Mouse (Mus musculus) forebrain, embryonic 13.5 days (tissue): ENCODE results near the gene Gm10320. TPM values are rescaled to one million over a fixed set of nuclear protein-coding genes. Genes with fewer than 3 reads are reported as not detected.

Experiments
- ATAC-seq: fragments of 200-750 bp; cut with Nextera tagmentation; 2 replicates; pipeline ENCODE4 v1.8.0; 2017
- H3K27ac ChIP-seq: fragments of 300-500 bp; sonication (generic); 2 replicates; pipeline ENCODE4 v1.5.1; 2015; ENCODE audit warnings: inconsistent platforms, mild to moderate bottlenecking, moderate library complexity
- H3K27me3 ChIP-seq: fragments of 300-500 bp; sonication (generic); 2 replicates; pipeline ENCODE4 v1.6.1; 2015; ENCODE audit warnings: mild to moderate bottlenecking, inconsistent platforms
- H3K36me3 ChIP-seq: fragments of 300-500 bp; sonication (generic); 2 replicates; pipeline ENCODE4 v1.6.1; 2015; ENCODE audit warnings: mild to moderate bottlenecking, inconsistent platforms; ENCODE audit not compliant: poor library complexity, severe bottlenecking
- H3K4me1 ChIP-seq: fragments of 300-500 bp; sonication (generic); 2 replicates; pipeline ENCODE4 v1.6.1; 2015; ENCODE audit warnings: inconsistent platforms
- H3K4me2 ChIP-seq: fragments of 300-500 bp; sonication (generic); 2 replicates; pipeline ENCODE4 v1.6.1; 2015; ENCODE audit warnings: inconsistent platforms, mild to moderate bottlenecking, moderate library complexity
- H3K4me3 ChIP-seq: fragments of 300-500 bp; sonication (generic); 2 replicates; pipeline ENCODE4 v1.5.1; 2015; ENCODE audit warnings: mild to moderate bottlenecking, inconsistent platforms
- H3K9ac ChIP-seq: fragments of 300-500 bp; sonication (generic); 2 replicates; pipeline ENCODE4 v1.6.1; 2015; ENCODE audit warnings: mild to moderate bottlenecking, inconsistent platforms
- H3K9me3 ChIP-seq: fragments of 300-500 bp; sonication (generic); replicated peaks from 2 replicates; pipeline ENCODE4 v1.6.1; 2016; ENCODE audit warnings: inconsistent platforms
- WGBS: fragments of 180-500 bp; shearing (Covaris S2); methylation state at CpG from one replicate; pipeline ENCODE4 v1.1.7; 2015; 5-methylcytosine and 5-hydroxymethylcytosine counted together
- polyA plus RNA-seq: library from polyadenylated mRNA; unstranded; fragments of >200 nt; fragmentation: Nextera tagmentation; extraction: Ambion mirVana; gene quantifications from 2 replicates; pipeline ENCODE4 v1.2.1, GENCODE M21; 2015

The Gm10320 gene
- polyA plus RNA-seq, 1 experiment from 2014 or later = 2.6 TPM

GRCm38 (mm10) chr13:98518341-98518740, 26.5 kb upstream of the Gm10320 start:
- WGBS = 31% methylated on average over 11 of the region's 11 CpGs
- no peak overlapping the region for H3K4me3 ChIP-seq
- H3K4me1 ChIP-seq = no peaks in the 10 kb centered on the region
- H3K9me3 ChIP-seq = no peaks in the 10 kb centered on the region
- no peaks in the 10 kb centered on the region for H3K36me3 ChIP-seq
- peaks cover 38% of the 10 kb centered on the region for H3K27me3 ChIP-seq
- no peak overlapping the region for H3K9ac ChIP-seq
- no peak overlapping the region for H3K4me2 ChIP-seq
- no peak for ATAC-seq
- no peak overlapping the region for H3K27ac ChIP-seq

- no peak for ATAC-seq
- no peaks in the 10 kb centered on the region for H3K4me1 ChIP-seq
- no peaks in the 10 kb centered on the region for H3K36me3 ChIP-seq
- no peak overlapping the region for H3K4me2 ChIP-seq
- no peaks in the 10 kb centered on the region for H3K9me3 ChIP-seq
- H3K4me3 ChIP-seq = no peak overlapping the region
- whole genome bisulfite sequencing = 75% methylated on average over 5 of the region's 5 CpGs
- peaks cover 39% of the 10 kb centered on the region for H3K27me3 ChIP-seq
- no peak overlapping the region for H3K9ac ChIP-seq
- no peak overlapping the region for H3K27ac ChIP-seq
Observed at GRCm38 (mm10) chr13:98517666-98518065, 25.9 kb upstream of the Gm10320 start.

- Histone ChIP-seq H3K27ac (no peak overlapping the region), H3K4me3 (no peak overlapping the region), H3K4me2 (no peak overlapping the region), H3K9me3 (no peaks in the 10 kb centered on the region), H3K9ac (no peak overlapping the region), H3K36me3 (no peaks in the 10 kb centered on the region), H3K27me3 (peaks cover 37% of the 10 kb centered on the region), H3K4me1 (no peaks in the 10 kb centered on the region)
- 77% methylated on average over 4 of the region's 4 CpGs for WGBS
- ATAC-seq = no peak
Observed at GRCm38 (mm10) chr13:98516985-98517384, 25.2 kb upstream of the Gm10320 start.

- no peak overlapping the region for H3K4me3 ChIP-seq
- WGBS = 83% methylated on average over 4 of the region's 4 CpGs
- no peak overlapping the region for H3K4me2 ChIP-seq
- H3K9ac ChIP-seq = no peak overlapping the region
- no peak for ATAC-seq
- no peaks in the 10 kb centered on the region for H3K9me3 ChIP-seq
- H3K4me1 ChIP-seq = no peaks in the 10 kb centered on the region
- peaks cover 43% of the 10 kb centered on the region for H3K27me3 ChIP-seq
- H3K27ac ChIP-seq = no peak overlapping the region
- H3K36me3 ChIP-seq = no peaks in the 10 kb centered on the region
Observed at GRCm38 (mm10) chr13:98512066-98512465, 20.3 kb upstream of the Gm10320 start.

GRCm38 (mm10) chr13:98507656-98508055, 15.9 kb upstream of the Gm10320 start:
- H3K4me2 ChIP-seq = no peak overlapping the region
- peaks cover 16% of the 10 kb centered on the region for H3K4me1 ChIP-seq
- H3K9ac ChIP-seq = no peak overlapping the region
- no peak for ATAC-seq
- no peaks in the 10 kb centered on the region for H3K36me3 ChIP-seq
- 61% methylated on average over 2 of the region's 2 CpGs for WGBS
- no peaks in the 10 kb centered on the region for H3K9me3 ChIP-seq
- H3K4me3 ChIP-seq = no peak overlapping the region
- no peak overlapping the region for H3K27ac ChIP-seq
- H3K27me3 ChIP-seq = peaks cover 75% of the 10 kb centered on the region

- 30% methylated on average over 4 of the region's 4 CpGs for WGBS
- no peak overlapping the region for H3K9ac ChIP-seq
- H3K4me1 ChIP-seq = peaks cover 17% of the 10 kb centered on the region
- no peaks in the 10 kb centered on the region for H3K36me3 ChIP-seq
- H3K4me3 ChIP-seq = no peak overlapping the region
- H3K4me2 ChIP-seq = no peak overlapping the region
- H3K27me3 ChIP-seq = peaks cover 87% of the 10 kb centered on the region
- no peak for ATAC-seq
- no peak overlapping the region for H3K27ac ChIP-seq
- H3K9me3 ChIP-seq = no peaks in the 10 kb centered on the region
Observed at GRCm38 (mm10) chr13:98506496-98506895, 14.7 kb upstream of the Gm10320 start.

- no peaks in the 10 kb centered on the region for H3K9me3 ChIP-seq
- no peak overlapping the region for H3K4me2 ChIP-seq
- peaks cover 92% of the 10 kb centered on the region for H3K27me3 ChIP-seq
- H3K27ac ChIP-seq = no peak overlapping the region
- peaks cover 17% of the 10 kb centered on the region for H3K4me1 ChIP-seq
- 14% methylated on average over 6 of the region's 6 CpGs for WGBS
- H3K4me3 ChIP-seq = no peak overlapping the region
- no peaks in the 10 kb centered on the region for H3K36me3 ChIP-seq
- H3K9ac ChIP-seq = no peak overlapping the region
- ATAC-seq = no peak
Observed at GRCm38 (mm10) chr13:98505989-98506388, 14.2 kb upstream of the Gm10320 start.

GRCm38 (mm10) chr13:98505489-98505857, 13.7 kb upstream of the Gm10320 start:
- 6% methylated on average over 11 of the region's 11 CpGs for WGBS
- ATAC-seq = no peak
- H3K27me3 ChIP-seq = peaks cover 94% of the 10 kb centered on the region

GRCm38 (mm10) chr13:98504661-98505488, 13.1 kb upstream of the Gm10320 start:
- no peak overlapping the region for H3K9ac ChIP-seq
- H3K4me1 ChIP-seq = peaks cover 17% of the 10 kb centered on the region
- under 1% methylated on average over 37 of the region's 51 CpGs for WGBS
- peaks cover 94% of the 10 kb centered on the region for H3K27me3 ChIP-seq
- no peak overlapping the region for H3K27ac ChIP-seq
- peak overlapping the region; percentile 20 for H3K4me3 ChIP-seq
- peak; percentile 53 for ATAC-seq
- peak overlapping the region; percentile 49 for H3K4me2 ChIP-seq
- no peaks in the 10 kb centered on the region for H3K36me3 ChIP-seq
- no peaks in the 10 kb centered on the region for H3K9me3 ChIP-seq

More at GRCm38 (mm10) chr13:98505489-98505857, 13.7 kb upstream of the Gm10320 start:
- Histone ChIP-seq H3K9me3 (no peaks in the 10 kb centered on the region), H3K4me2 (no peak overlapping the region), H3K27ac (no peak overlapping the region), H3K9ac (no peak overlapping the region), H3K36me3 (no peaks in the 10 kb centered on the region), H3K4me3 (no peak overlapping the region), H3K4me1 (peaks cover 17% of the 10 kb centered on the region)

- Histone ChIP-seq H3K9ac (no peak overlapping the region), H3K36me3 (no peaks in the 10 kb centered on the region), H3K27ac (no peak overlapping the region), H3K4me2 (peak overlapping the region; percentile 49), H3K4me3 (peak overlapping the region; percentile 20; the same call in 1 of the 2 replicates), H3K9me3 (no peaks in the 10 kb centered on the region), H3K27me3 (peaks cover 95% of the 10 kb centered on the region), H3K4me1 (peaks cover 17% of the 10 kb centered on the region)
- peak; percentile 19; the same call in 1 of the 2 replicates for ATAC-seq
- under 1% methylated on average over 27 of the region's 27 CpGs for WGBS
Observed at GRCm38 (mm10) chr13:98504181-98504660, 12.4 kb upstream of the Gm10320 start.

GRCm38 (mm10) chr13:98503601-98504000, 11.8 kb upstream of the Gm10320 start:
- Histone ChIP-seq H3K4me2 (0 out of 2 replicates have a peak overlapping the region, but pooled peaks have one; percentile 49), H3K9me3 (no peaks in the 10 kb centered on the region), H3K27ac (no peak overlapping the region), H3K36me3 (no peaks in the 10 kb centered on the region), H3K4me1 (peaks cover 17% of the 10 kb centered on the region), H3K9ac (no peak overlapping the region), H3K4me3 (no peak overlapping the region), H3K27me3 (peaks cover 99% of the 10 kb centered on the region)
- WGBS = under 1% methylated on average over 8 of the region's 8 CpGs
- no peak for ATAC-seq

- peaks cover 17% of the 10 kb centered on the region for H3K4me1 ChIP-seq
- WGBS = under 1% methylated on average over 27 of the region's 27 CpGs
- H3K4me3 ChIP-seq = peak overlapping the region; percentile 9; the same call in 1 of the 2 replicates
- H3K36me3 ChIP-seq = no peaks in the 10 kb centered on the region
- no peak overlapping the region for H3K9ac ChIP-seq
- ATAC-seq = no peak
- H3K9me3 ChIP-seq = no peaks in the 10 kb centered on the region
- no peak overlapping the region for H3K27ac ChIP-seq
- H3K4me2 ChIP-seq = peak overlapping the region; percentile 25; the same call in 1 of the 2 replicates
- H3K27me3 ChIP-seq = peaks cover 99% of the 10 kb centered on the region
Observed at GRCm38 (mm10) chr13:98502813-98503341, 11.1 kb upstream of the Gm10320 start.
